Mouse (Mus musculus) urinary bladder, adult 18-20 months (tissue): ENCODE data around the gene Vwa3b.

Experiments used
- DNase-seq, 2 experiments: peaks; one replicate each; pipeline ENCODE4 v3.0.0; 2022; ENCODE audit warnings: low spot score in 2 of 2, mixed read lengths in 2 of 2

Vwa3b gene

DNA sequence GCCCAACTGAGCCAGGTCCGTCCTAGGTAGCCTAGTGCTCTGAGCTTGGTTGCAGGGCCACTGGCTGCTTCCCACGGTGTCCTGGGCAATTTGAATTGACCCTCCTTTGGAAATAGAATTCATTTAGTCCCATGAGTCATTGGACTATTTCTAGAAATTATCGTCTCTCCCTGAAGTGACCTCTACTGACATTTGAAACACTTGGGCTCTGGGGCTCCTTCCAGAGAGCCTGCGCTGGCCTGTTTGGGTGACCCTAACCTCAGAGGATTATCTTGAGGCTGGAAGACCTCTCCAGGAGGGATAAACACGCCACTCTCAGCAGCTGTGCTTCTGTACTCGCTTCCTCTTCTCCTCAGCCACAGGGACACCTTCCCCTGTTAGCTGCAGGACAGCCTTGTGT lies 204.0 kb downstream of the Vwa3b start:
- DNase-seq = no peak

DNA sequence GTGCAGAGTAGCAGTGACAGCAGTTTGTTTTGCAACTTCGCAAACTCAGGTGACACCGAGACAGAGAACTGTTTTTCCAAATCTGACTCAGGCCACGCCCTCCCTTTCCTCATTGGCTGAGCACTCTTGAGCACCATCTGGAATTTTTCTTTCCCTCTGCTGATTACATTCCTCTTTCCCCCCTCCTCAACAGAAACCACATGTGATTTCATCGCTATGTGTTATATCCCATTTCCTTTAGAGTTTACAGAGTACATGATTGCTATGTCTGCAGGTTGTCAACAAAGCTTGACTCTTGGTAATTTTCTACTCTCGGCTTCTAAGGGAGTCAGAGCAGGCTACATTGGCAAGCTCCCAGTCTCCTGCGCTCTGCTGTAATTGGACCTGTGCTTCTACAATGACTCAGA lies 204.9 kb downstream of the Vwa3b start:
- no peak for DNase-seq
